Mouse (Mus musculus) stomach, embryonic 14.5 days (tissue): Measurements from ENCODE around the gene Jmjd1c. TPM values are rescaled to one million over a fixed set of nuclear protein-coding genes. Genes with fewer than 3 reads are reported as not detected.
A peak's percentile ranks its signal among the peaks of the same experiment; 100 is the strongest.

Experiments
- ATAC-seq: fragments of 200-750 bp; cut with Nextera tagmentation; 2 replicates; pipeline ENCODE4 v1.8.0; 2017; ENCODE audit warnings: low read depth, moderate TSS enrichment; ENCODE audit not compliant: insufficient number of reproducible peaks, insufficient read depth, low FRiP score
- H3K27ac ChIP-seq: fragments of 300-500 bp; sonication (generic); 2 replicates; pipeline ENCODE4 v1.5.1; 2014; ENCODE audit warnings: mild to moderate bottlenecking, low read length, moderate library complexity, mixed read lengths
- H3K27me3 ChIP-seq: fragments of 300-500 bp; sonication (generic); 2 replicates; pipeline ENCODE4 v1.6.1; 2014; ENCODE audit warnings: low read length, control low read depth, mixed read lengths; ENCODE audit not compliant: control insufficient read depth, insufficient read depth
- H3K36me3 ChIP-seq: fragments of 300-500 bp; sonication (generic); 2 replicates; pipeline ENCODE4 v1.6.1; 2014; ENCODE audit warnings: mild to moderate bottlenecking, control low read depth, low read length, moderate library complexity, mixed read lengths; ENCODE audit not compliant: control insufficient read depth, insufficient read depth
- H3K4me1 ChIP-seq: fragments of 300-500 bp; sonication (generic); 2 replicates; pipeline ENCODE4 v1.6.1; 2014; ENCODE audit warnings: low read length, control low read depth, mixed read lengths; ENCODE audit not compliant: control insufficient read depth, insufficient read depth
- H3K4me2 ChIP-seq: fragments of 300-500 bp; sonication (generic); replicated peaks from 2 replicates; pipeline ENCODE4 v1.6.1; 2014; ENCODE audit warnings: low read depth, low read length, control low read depth
- H3K4me3 ChIP-seq: fragments of 300-500 bp; sonication (generic); 2 replicates; pipeline ENCODE4 v1.5.1; 2014; ENCODE audit warnings: low read depth, low read length, control low read depth
- H3K9ac ChIP-seq: fragments of 300-500 bp; sonication (generic); replicated peaks from 2 replicates; pipeline ENCODE4 v1.6.1; 2014; ENCODE audit warnings: low read depth, mild to moderate bottlenecking, control low read depth, low read length, moderate library complexity, mixed read lengths
- H3K9me3 ChIP-seq: fragments of 300-500 bp; sonication (generic); 2 replicates; pipeline ENCODE4 v1.6.1; 2016; ENCODE audit warnings: low read depth, low read length, control low read depth; ENCODE audit not compliant: control insufficient read depth
- WGBS: fragments of 180-500 bp; shearing (Covaris S2); extraction: QIAGEN DNeasy Blood & Tissue Kit; methylation state at CpG from one replicate; pipeline ENCODE4 v1.1.7; 2014; 5-methylcytosine and 5-hydroxymethylcytosine counted together
- polyA plus RNA-seq: library from polyadenylated mRNA; unstranded; fragments of >200 nt; fragmentation: Nextera tagmentation; extraction: Ambion mirVana; gene quantifications from 2 replicates; pipeline ENCODE4 v1.2.1, GENCODE M21; 2014

The Jmjd1c gene
- polyA plus RNA-seq, 1 experiment from 2014 or later: 58.2 TPM

- Histone ChIP-seq H3K4me1 (peaks cover 21% of the 10 kb centered on the region), H3K9ac (no peak overlapping the region), H3K9me3 (no peaks in the 10 kb centered on the region), H3K27ac (peak overlapping the region; percentile 86), H3K4me2 (no peak overlapping the region), H3K27me3 (no peaks in the 10 kb centered on the region), H3K4me3 (no peak overlapping the region), H3K36me3 (no peaks in the 10 kb centered on the region)
- WGBS: 29% methylated on average over 17 of the region's 17 CpGs
- ATAC-seq: peak; percentile 59; the same call in 1 of the 2 replicates
These were observed 39.8 kb upstream of the Jmjd1c start for GRCm38 (mm10) chr10:67055867-67056856.

DNA sequence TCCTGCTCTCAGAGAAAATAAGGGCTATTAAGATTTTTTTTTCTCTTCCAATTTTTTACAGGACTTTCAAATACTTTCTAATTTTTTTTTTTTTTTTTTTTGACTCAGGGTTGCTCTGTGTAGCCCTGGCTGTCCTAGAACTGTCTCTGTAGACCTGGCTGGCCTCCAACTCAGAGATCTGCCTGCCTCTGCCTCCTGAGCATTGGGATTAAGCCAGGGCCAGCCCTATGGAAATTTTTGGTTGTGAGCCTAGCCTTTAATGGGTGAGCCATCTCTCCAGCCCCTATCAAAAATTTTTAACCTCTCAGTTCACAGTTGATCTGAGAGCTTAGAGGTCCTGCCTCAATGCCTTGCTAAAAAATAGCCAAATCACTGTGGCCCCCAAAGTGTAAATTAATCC is 38.7 kb upstream of the Jmjd1c start:
- Histone ChIP-seq H3K4me2 (no peak overlapping the region), H3K4me1 (peaks cover 29% of the 10 kb centered on the region), H3K9me3 (no peaks in the 10 kb centered on the region), H3K27me3 (no peaks in the 10 kb centered on the region), H3K27ac (no peak overlapping the region), H3K4me3 (no peak overlapping the region), H3K9ac (no peak overlapping the region), H3K36me3 (no peaks in the 10 kb centered on the region)
- no peak for ATAC-seq

GRCm38 (mm10) chr10:67057696-67058095 is 38.2 kb upstream of the Jmjd1c start:
- Histone ChIP-seq H3K9me3 (no peaks in the 10 kb centered on the region), H3K4me1 (peaks cover 26% of the 10 kb centered on the region), H3K4me3 (no peak overlapping the region), H3K9ac (no peak overlapping the region), H3K27me3 (no peaks in the 10 kb centered on the region), H3K27ac (peak overlapping the region; percentile 39; the same call in 1 of the 2 replicates), H3K4me2 (no peak overlapping the region), H3K36me3 (no peaks in the 10 kb centered on the region)
- ATAC-seq: no peak
- 94% methylated on average over 6 of the region's 6 CpGs for WGBS

- no peak overlapping the region for H3K4me2 ChIP-seq
- ATAC-seq: no peak
- no peak overlapping the region for H3K9ac ChIP-seq
- H3K4me1 ChIP-seq: peaks cover 26% of the 10 kb centered on the region
- H3K27me3 ChIP-seq: no peaks in the 10 kb centered on the region
- H3K27ac ChIP-seq: peak overlapping the region; percentile 39; the same call in 1 of the 2 replicates
- 57% methylated on average over 7 of the region's 7 CpGs for WGBS
- H3K36me3 ChIP-seq: no peaks in the 10 kb centered on the region
- H3K9me3 ChIP-seq: no peaks in the 10 kb centered on the region
- H3K4me3 ChIP-seq: no peak overlapping the region
These were observed 37.6 kb upstream of the Jmjd1c start for GRCm38 (mm10) chr10:67058297-67058696.

DNA sequence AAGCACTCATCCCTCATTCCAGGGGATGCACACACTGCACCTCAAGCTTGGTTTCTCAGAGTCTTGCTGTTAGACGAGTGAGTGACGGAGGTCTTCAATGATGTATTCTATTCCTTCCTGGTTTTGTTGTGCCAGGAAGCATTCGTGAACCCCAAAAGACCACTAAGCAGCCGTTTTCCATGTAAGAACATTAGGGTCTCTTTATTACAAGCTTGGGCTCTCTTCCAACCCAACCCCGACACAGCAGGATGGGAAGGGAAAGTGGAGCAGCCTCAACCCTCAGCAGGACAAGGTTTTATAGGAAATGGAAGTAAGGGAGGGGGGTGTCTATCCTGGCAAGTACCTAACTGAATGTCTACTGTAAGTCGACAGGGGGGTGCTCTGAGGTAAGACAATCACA is 37.2 kb upstream of the Jmjd1c start:
- no peak for ATAC-seq
- no peaks in the 10 kb centered on the region for H3K9me3 ChIP-seq
- no peak overlapping the region for H3K4me2 ChIP-seq
- peaks cover 22% of the 10 kb centered on the region for H3K4me1 ChIP-seq
- H3K27me3 ChIP-seq: no peaks in the 10 kb centered on the region
- peak overlapping the region; percentile 39; the same call in 1 of the 2 replicates for H3K27ac ChIP-seq
- H3K36me3 ChIP-seq: no peaks in the 10 kb centered on the region
- H3K9ac ChIP-seq: no peak overlapping the region
- H3K4me3 ChIP-seq: no peak overlapping the region
- 76% methylated on average over 6 of the region's 6 CpGs for WGBS

- no peak overlapping the region for H3K4me3 ChIP-seq
- H3K9ac ChIP-seq: no peak overlapping the region
- peak overlapping the region; percentile 46; the same call in 1 of the 2 replicates for H3K27ac ChIP-seq
- no peak for ATAC-seq
- no peak overlapping the region for H3K4me2 ChIP-seq
- 45% methylated on average over 10 of the region's 10 CpGs for WGBS
- no peaks in the 10 kb centered on the region for H3K27me3 ChIP-seq
- H3K4me1 ChIP-seq: peaks cover 13% of the 10 kb centered on the region
- H3K36me3 ChIP-seq: no peaks in the 10 kb centered on the region
- H3K9me3 ChIP-seq: no peaks in the 10 kb centered on the region
These were observed 34.5 kb upstream of the Jmjd1c start for GRCm38 (mm10) chr10:67061367-67061801.

DNA sequence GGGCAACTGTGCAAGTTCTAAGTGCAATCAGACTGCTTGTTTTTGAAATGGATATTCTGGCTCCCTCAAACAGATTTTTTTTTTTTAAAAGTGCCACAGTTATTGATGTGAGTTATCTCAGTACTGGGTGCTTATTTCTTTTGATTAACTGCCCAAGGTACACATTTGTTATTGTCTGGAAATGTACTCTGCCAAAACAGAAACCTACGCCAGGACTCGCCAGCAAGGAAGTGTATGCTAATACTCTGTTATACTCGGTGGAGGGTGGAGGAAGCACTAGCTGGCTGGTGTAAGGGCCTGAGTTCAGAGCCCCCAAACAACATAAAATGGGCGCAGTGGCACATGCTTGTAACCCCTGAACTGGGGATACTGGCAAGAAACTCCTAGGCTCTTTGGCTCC is 34.1 kb upstream of the Jmjd1c start:
- peaks cover 12% of the 10 kb centered on the region; the same call in 1 of the 2 replicates for H3K4me1 ChIP-seq
- ATAC-seq: no peak

GRCm38 (mm10) chr10:67065277-67065887 is 30.5 kb upstream of the Jmjd1c start:
- Histone ChIP-seq H3K9me3 (no peaks in the 10 kb centered on the region), H3K4me2 (no peak overlapping the region), H3K9ac (no peak overlapping the region), H3K4me3 (no peak overlapping the region), H3K27me3 (no peaks in the 10 kb centered on the region), H3K27ac (no peak overlapping the region), H3K36me3 (no peaks in the 10 kb centered on the region), H3K4me1 (peaks cover 7% of the 10 kb centered on the region; the same call in 1 of the 2 replicates)
- ATAC-seq: no peak
- 59% methylated on average over 7 of the region's 7 CpGs for WGBS

More for the DNA sequence above, 34.1 kb upstream of the Jmjd1c start:
- H3K36me3 ChIP-seq: no peaks in the 10 kb centered on the region
- H3K4me3 ChIP-seq: no peak overlapping the region
- peak overlapping the region; percentile 75 for H3K27ac ChIP-seq
- WGBS: 35% methylated on average over 4 of the region's 4 CpGs
- no peaks in the 10 kb centered on the region for H3K27me3 ChIP-seq
- H3K9me3 ChIP-seq: no peaks in the 10 kb centered on the region
- no peak overlapping the region for H3K4me2 ChIP-seq
- H3K9ac ChIP-seq: no peak overlapping the region
